Mouse (Mus musculus) neural tube, embryonic 14.5 days (tissue): ENCODE results near the gene Zfp276. TPM values are rescaled to one million over a fixed set of nuclear protein-coding genes. Genes with fewer than 3 reads are reported as not detected.

Source experiments
- ATAC-seq: fragments of 200-750 bp; cut with Nextera tagmentation; 2 replicates; pipeline ENCODE4 v1.8.0; 2017; ENCODE audit warnings: low read depth, mild to moderate bottlenecking, moderate TSS enrichment, moderate library complexity
- H3K27ac ChIP-seq: fragments of 300-500 bp; sonication (generic); 2 replicates; pipeline ENCODE4 v1.5.1; 2014; ENCODE audit warnings: low read depth, mild to moderate bottlenecking, control low read depth, low read length, moderate library complexity, mixed read lengths
- H3K27me3 ChIP-seq: fragments of 300-500 bp; sonication (generic); 2 replicates; pipeline ENCODE4 v1.6.1; 2014; ENCODE audit warnings: low read length; ENCODE audit not compliant: control insufficient read depth, insufficient read depth
- H3K36me3 ChIP-seq: fragments of 300-500 bp; sonication (generic); 2 replicates; pipeline ENCODE4 v1.6.1; 2014; ENCODE audit warnings: low read length, mixed read lengths; ENCODE audit not compliant: control insufficient read depth, insufficient read depth
- H3K4me1 ChIP-seq: fragments of 300-500 bp; sonication (generic); 2 replicates; pipeline ENCODE4 v1.6.1; 2014; ENCODE audit warnings: low read length; ENCODE audit not compliant: control insufficient read depth, insufficient read depth
- H3K4me2 ChIP-seq: fragments of 300-500 bp; sonication (generic); 2 replicates; pipeline ENCODE4 v1.6.1; 2014; ENCODE audit warnings: mild to moderate bottlenecking, low read depth, low read length, control low read depth
- H3K4me3 ChIP-seq: fragments of 300-500 bp; sonication (generic); 2 replicates; pipeline ENCODE4 v1.5.1; 2014; ENCODE audit warnings: low read depth, low read length, control low read depth, mixed read lengths
- H3K9ac ChIP-seq: fragments of 300-500 bp; sonication (generic); replicated peaks from 2 replicates; pipeline ENCODE4 v1.6.1; 2014; ENCODE audit warnings: low read depth, mild to moderate bottlenecking, control low read depth, low read length, mixed read lengths
- H3K9me3 ChIP-seq: fragments of 300-500 bp; sonication (generic); 2 replicates; pipeline ENCODE4 v1.6.1; 2016; ENCODE audit warnings: low read length; ENCODE audit not compliant: control insufficient read depth
- WGBS: fragments of 180-500 bp; shearing (Covaris S2); extraction: QIAGEN DNeasy Blood & Tissue Kit; methylation state at CpG from one replicate; pipeline ENCODE4 v1.1.7; 2014; 5-methylcytosine and 5-hydroxymethylcytosine counted together
- polyA plus RNA-seq: library from polyadenylated mRNA; unstranded; fragments of >200 nt; fragmentation: Nextera tagmentation; extraction: Ambion mirVana; gene quantifications from 2 replicates; pipeline ENCODE4 v1.2.1, GENCODE M21; 2014

Gene Zfp276
- polyA plus RNA-seq, 1 experiment from 2014 or later = 17.1 TPM

DNA sequence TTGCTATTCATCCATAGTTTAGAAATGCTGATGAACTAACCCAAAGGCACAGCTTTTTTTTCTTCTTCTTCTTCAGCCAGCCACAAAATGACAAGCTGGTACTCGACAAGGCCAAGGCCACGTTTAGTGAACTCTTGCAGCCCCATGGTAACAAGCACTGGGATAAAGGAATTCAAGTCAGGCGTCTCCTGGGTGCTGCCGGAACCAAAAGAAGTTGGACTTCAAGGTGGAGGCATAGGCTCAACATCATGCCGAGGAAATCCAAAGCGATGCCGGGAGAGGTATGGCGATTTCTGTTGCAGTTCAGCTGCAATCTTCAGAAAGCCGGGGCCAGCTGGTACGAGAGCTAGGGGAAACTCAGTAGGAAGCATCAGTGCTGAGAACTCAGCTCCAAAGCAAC is 14.6 kb upstream of the Zfp276 start:
- no peak overlapping the region for H3K4me3 ChIP-seq
- H3K27me3 ChIP-seq = no peaks in the 10 kb centered on the region
- H3K9ac ChIP-seq = no peak overlapping the region
- peaks cover 16% of the 10 kb centered on the region; the same call in 1 of the 2 replicates for H3K36me3 ChIP-seq
- 83% methylated on average over 10 of the region's 10 CpGs for WGBS
- ATAC-seq = no peak
- H3K4me1 ChIP-seq = peaks cover 3% of the 10 kb centered on the region; the same call in 1 of the 2 replicates
- no peak overlapping the region for H3K4me2 ChIP-seq
- no peak overlapping the region for H3K27ac ChIP-seq
- no peaks in the 10 kb centered on the region for H3K9me3 ChIP-seq

DNA sequence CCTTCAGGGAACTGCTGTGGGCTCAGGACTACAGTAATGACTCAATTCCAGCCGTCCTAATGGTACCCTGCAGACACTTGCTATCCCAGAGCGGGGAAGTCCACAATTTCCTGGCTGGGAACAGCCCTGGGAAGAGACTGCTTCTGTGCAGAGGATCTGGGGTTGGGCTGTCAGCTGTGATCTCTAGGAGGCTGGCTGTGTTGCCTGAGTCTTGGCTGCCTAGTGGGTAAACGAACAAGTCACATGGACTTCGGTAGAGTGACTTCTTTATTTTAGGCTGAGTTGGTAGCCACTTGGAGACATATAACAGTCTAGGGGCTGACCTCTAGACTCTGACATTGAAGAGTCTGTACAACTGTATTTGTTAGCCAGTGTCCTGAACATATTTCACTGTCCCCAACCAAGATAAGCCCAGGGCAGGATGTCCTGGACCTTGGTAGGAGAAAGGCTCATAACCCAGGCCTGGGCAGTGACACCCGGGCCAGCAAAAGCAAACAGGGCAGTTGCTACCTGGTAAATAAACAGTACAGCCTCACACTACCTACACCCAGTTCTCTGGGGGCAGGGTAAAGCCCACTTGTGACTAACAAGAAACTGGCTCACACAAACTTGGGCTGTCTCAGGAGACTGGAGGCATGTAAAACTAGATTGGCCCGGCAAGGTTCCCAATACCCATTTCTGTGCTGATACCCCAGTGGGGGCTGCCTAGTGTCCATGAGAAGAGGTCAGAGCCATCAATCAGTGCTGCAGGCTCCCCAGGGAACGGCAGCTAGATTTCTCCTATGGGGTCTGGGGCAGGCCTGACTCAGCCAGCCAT is 11.7 kb upstream of the Zfp276 start:
- H3K36me3 ChIP-seq = peaks cover 39% of the 10 kb centered on the region
- WGBS = 83% methylated on average over 7 of the region's 7 CpGs
- H3K9me3 ChIP-seq = no peaks in the 10 kb centered on the region
- H3K27ac ChIP-seq = no peak overlapping the region
- ATAC-seq = no peak
- H3K4me3 ChIP-seq = no peak overlapping the region
- H3K4me2 ChIP-seq = no peak overlapping the region
- no peaks in the 10 kb centered on the region for H3K4me1 ChIP-seq
- no peaks in the 10 kb centered on the region for H3K27me3 ChIP-seq
- H3K9ac ChIP-seq = no peak overlapping the region

DNA sequence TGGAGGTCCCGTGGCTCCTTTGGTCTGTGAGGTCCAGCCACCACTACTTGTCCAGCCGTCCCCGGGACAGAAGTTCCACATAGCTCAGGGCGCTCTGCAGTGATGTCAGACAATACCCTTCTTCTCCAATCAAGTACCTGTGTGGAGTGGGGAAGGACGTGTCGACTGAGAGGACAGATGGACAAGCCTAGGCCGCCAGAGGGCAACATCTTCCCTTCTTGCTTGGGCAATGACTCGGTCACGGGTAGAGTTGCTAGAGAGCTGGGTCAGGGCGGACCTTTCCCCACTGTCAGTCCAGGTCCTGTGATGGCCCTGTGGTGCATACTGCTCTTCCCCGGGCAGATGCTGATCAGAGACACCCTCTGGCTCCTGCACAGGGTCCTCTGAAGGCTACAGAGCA is 10.9 kb upstream of the Zfp276 start:
- Histone ChIP-seq H3K4me1 (no peaks in the 10 kb centered on the region), H3K36me3 (peaks cover 46% of the 10 kb centered on the region), H3K27ac (no peak overlapping the region), H3K4me2 (no peak overlapping the region), H3K27me3 (no peaks in the 10 kb centered on the region), H3K4me3 (no peak overlapping the region), H3K9ac (no peak overlapping the region), H3K9me3 (no peaks in the 10 kb centered on the region)
- ATAC-seq = no peak
- 67% methylated on average over 10 of the region's 11 CpGs for WGBS

DNA sequence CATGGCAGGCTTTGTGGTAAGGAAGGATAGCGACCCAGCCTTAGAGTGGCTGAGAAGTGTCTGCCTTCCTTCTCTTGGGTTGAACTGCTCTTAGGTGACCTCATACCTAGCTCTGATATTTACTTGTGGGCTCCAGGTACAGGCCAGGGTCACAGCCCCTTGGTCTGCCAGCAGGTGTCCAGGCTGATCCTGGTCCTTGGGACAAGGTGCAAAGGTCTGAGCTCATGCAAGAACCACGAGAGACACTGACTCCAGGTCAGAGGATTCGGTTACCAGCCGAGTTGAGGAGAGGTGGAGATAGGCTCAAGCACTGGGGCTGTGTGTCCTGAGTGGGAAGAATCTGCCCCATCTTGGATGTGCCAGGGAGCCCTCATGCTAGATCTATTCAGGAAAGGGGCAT is 9.6 kb upstream of the Zfp276 start:
- Histone ChIP-seq H3K4me2 (no peak overlapping the region), H3K9me3 (no peaks in the 10 kb centered on the region), H3K9ac (no peak overlapping the region), H3K4me1 (no peaks in the 10 kb centered on the region), H3K27ac (no peak overlapping the region), H3K36me3 (peaks cover 54% of the 10 kb centered on the region), H3K27me3 (no peaks in the 10 kb centered on the region), H3K4me3 (no peak overlapping the region)
- no peak for ATAC-seq
- 90% methylated on average over 4 of the region's 4 CpGs for WGBS

GRCm38 (mm10) chr8:123245543-123245942 is 8.5 kb upstream of the Zfp276 start:
- H3K4me1 ChIP-seq = no peaks in the 10 kb centered on the region
- WGBS = 89% methylated on average over 12 of the region's 12 CpGs
- no peaks in the 10 kb centered on the region for H3K9me3 ChIP-seq
- no peak overlapping the region for H3K27ac ChIP-seq
- H3K4me3 ChIP-seq = no peak overlapping the region
- H3K27me3 ChIP-seq = no peaks in the 10 kb centered on the region
- no peak for ATAC-seq
- H3K4me2 ChIP-seq = no peak overlapping the region
- no peak overlapping the region for H3K9ac ChIP-seq
- peaks cover 62% of the 10 kb centered on the region for H3K36me3 ChIP-seq

DNA sequence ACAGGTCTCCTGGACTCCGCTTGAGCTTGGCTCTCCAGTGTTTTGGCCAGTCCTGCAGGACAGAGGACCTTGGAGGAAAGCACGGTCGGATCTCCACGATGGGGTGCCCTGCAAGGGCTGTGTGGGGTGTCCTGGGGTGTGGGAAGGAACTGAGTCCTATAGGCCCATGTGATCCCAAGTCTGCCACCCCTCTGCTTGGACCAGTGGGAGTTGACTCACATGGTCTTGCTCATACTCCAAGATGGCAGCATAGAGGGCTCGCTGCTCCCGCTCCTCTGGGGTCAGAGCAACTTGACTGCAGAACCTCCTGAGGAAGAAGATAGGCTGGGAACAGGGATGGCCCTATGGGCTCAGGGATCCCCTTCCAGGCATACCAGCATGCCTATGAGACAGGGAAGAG is 6.2 kb upstream of the Zfp276 start:
- Histone ChIP-seq H3K4me3 (no peak overlapping the region), H3K4me1 (peaks cover 3% of the 10 kb centered on the region), H3K4me2 (no peak overlapping the region), H3K27ac (no peak overlapping the region), H3K36me3 (peaks cover 65% of the 10 kb centered on the region), H3K9me3 (no peaks in the 10 kb centered on the region), H3K9ac (no peak overlapping the region), H3K27me3 (no peaks in the 10 kb centered on the region)
- 94% methylated on average over 6 of the region's 6 CpGs for WGBS
- ATAC-seq = no peak

DNA sequence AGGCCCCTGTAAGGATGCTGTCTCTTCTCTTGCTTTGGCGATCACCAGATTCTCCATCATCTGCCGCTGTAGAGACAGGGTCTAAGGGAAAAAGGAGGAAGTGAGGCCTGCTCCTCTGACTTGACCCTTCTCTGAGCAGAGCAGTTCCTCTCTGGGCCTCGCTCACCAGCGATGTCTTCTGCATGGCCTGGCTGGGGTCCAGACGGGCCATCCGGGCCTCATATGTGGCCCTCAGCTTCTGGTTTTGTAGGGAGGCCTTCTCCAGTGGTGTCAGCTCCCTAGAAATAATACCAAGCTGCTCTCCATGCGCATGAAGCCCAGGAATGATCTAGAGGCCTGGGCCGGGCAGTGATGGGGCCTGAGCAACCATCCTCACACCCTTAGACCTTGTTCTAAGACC is 5.4 kb upstream of the Zfp276 start:
- H3K4me1 ChIP-seq = peaks cover 8% of the 10 kb centered on the region
- H3K4me3 ChIP-seq = no peak overlapping the region
- no peaks in the 10 kb centered on the region for H3K27me3 ChIP-seq
- no peaks in the 10 kb centered on the region for H3K9me3 ChIP-seq
- H3K4me2 ChIP-seq = no peak overlapping the region
- no peak overlapping the region for H3K27ac ChIP-seq
- ATAC-seq = no peak
- peaks cover 60% of the 10 kb centered on the region for H3K36me3 ChIP-seq
- 95% methylated on average over 8 of the region's 8 CpGs for WGBS
- H3K9ac ChIP-seq = no peak overlapping the region

DNA sequence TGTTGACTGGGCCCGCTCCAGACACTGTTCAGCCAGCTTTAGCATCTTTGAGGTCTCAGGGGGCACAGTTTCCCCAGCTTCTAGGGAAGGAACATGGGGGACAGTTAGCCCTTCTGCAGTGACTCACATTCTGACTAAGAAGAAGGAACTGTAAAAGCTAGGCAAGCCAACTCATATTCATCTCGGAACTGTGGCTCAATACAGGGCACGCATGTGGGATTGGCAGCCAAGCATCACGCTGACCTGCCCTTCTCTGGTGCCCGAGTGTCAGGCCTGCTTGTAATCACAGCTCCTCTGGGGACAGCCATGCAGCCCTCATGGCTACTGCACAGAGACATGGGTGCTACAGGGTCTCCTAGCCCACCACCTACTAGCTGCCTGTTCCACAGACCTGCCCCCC is 3.1 kb upstream of the Zfp276 start:
- no peak overlapping the region for H3K4me3 ChIP-seq
- H3K36me3 ChIP-seq = peaks cover 40% of the 10 kb centered on the region
- 98% methylated on average over 5 of the region's 5 CpGs for WGBS
- H3K9me3 ChIP-seq = no peaks in the 10 kb centered on the region
- no peak overlapping the region for H3K27ac ChIP-seq
- no peak overlapping the region for H3K4me2 ChIP-seq
- H3K9ac ChIP-seq = no peak overlapping the region
- peaks cover 20% of the 10 kb centered on the region for H3K4me1 ChIP-seq
- no peak for ATAC-seq
- no peaks in the 10 kb centered on the region for H3K27me3 ChIP-seq

DNA sequence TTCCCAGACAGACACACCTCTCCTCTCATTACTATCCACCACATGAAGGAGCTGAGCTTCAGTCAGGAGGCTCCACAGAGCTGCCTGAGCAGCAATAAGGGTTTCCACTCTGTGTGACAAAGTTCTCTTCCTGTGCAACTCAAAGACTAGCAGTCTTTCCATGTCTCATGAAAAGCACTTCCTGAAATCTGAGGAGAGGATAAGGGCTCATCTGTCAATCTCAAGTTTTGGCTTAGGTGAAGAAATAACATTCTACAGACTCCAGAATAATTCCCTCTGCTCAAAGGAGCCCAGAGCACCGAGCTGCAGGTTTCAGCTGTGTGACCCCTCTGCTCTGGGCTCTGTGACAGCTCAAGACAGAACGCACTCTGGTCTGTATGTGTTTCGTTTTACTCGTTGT is 1.1 kb upstream of the Zfp276 start:
- peaks cover 20% of the 10 kb centered on the region for H3K4me1 ChIP-seq
- peak overlapping the region; percentile 91; the same call in 1 of the 2 replicates for H3K27ac ChIP-seq
- WGBS = 72% methylated on average over 4 of the region's 4 CpGs
- peak overlapping the region; percentile 98 for H3K4me3 ChIP-seq
- peaks cover 45% of the 10 kb centered on the region for H3K36me3 ChIP-seq
- peak overlapping the region; percentile 97; the same call in 1 of the 2 replicates for H3K9ac ChIP-seq
- ATAC-seq = no peak
- no peaks in the 10 kb centered on the region for H3K27me3 ChIP-seq
- peak overlapping the region; percentile 93 for H3K4me2 ChIP-seq
- H3K9me3 ChIP-seq = no peaks in the 10 kb centered on the region
